Mouse (Mus musculus): Measurements from ENCODE around the gene Dcaf6. TPM values are rescaled to one million over a fixed set of nuclear protein-coding genes. Genes with fewer than 3 reads are reported as not detected.

The Dcaf6 gene
- polyA plus RNA-seq (2015; fragmentation: Nextera tagmentation; extraction: Ambion mirVana), result 11.6 and 13.6 TPM in 2 replicates

DNA sequence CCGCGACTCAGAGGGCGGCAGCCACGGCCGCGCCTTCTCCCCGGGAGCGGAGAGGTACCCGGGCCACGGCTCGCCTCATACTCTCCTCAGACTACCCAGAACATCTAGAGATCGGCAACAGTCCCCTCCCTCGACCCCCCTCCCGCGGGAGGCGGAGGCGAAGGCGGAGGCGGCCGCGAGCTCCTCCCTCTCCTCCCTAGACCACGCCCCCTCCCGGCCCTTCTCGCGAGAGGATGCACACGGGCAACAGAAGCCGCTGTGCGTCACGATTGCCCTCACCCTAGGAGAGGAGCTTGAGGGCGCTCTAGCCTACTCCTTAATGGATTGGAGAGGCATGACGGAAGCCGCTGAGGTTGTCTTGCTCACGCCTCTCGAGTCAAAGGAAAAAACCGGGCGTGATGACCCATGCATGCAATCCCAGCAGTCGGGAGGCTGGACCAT lies at the start of gene Dcaf6, which contains the start of gene Mpc2:
TSS of gene Dcaf6 (minus strand) at position 116 of the 441 bp plus-strand sequence.
TSS of gene Mpc2 (plus strand) at position 278 of the 441 bp plus-strand sequence.
- no peaks in the 10 kb centered on the region for H3K27me3 ChIP-seq
- peaks cover 19% of the 10 kb centered on the region for H3K4me1 ChIP-seq (replicated peaks)
- no peaks in the 10 kb centered on the region for H3K9me3 ChIP-seq
- H3K4me3 ChIP-seq (replicated peaks), result peak within 1 kb of the TSS; percentile 97
- ATAC-seq, result peak; percentile 95
- H3K9ac ChIP-seq (replicated peaks), result peak within 1 kb of the TSS; percentile 86
- peak within 1 kb of the TSS; percentile 78 for H3K4me2 ChIP-seq (replicated peaks)
- no peaks in the 10 kb centered on the region for H3K36me3 ChIP-seq
- peak within 1 kb of the TSS; percentile 95 for H3K27ac ChIP-seq
- WGBS, result 0% methylated on average over 37 of the region's 37 CpGs

DNA sequence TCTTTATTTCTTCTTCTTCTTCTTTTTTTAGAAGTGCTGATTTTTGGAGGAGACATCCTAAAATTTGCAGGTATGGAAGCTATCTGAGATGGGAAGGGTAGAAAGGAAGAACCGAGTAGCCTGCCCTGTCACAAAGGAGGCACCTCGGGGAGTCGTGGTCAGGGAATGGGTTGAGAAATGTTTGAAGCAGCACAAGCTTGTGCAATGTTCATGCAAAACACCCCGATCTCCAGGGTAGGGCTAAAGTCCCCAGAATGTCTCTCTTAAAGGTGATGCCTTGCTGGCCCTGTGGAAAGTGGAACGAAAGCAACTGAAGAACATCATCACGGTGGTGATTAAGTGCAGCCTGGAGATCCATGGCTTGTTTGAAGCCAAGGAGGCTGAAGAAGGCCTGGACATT lies 46.0 kb upstream of the Dcaf6 start:
- 90% methylated on average over 6 of the region's 6 CpGs for WGBS
- Histone ChIP-seq H3K27ac (no peak overlapping the region), H3K9ac (replicated peaks) (no peak overlapping the region), H3K4me3 (replicated peaks) (no peak overlapping the region), H3K9me3 (no peaks in the 10 kb centered on the region), H3K4me1 (replicated peaks) (no peaks in the 10 kb centered on the region), H3K36me3 (no peaks in the 10 kb centered on the region), H3K4me2 (replicated peaks) (no peak overlapping the region), H3K27me3 (no peaks in the 10 kb centered on the region)
- no peak for ATAC-seq

DNA sequence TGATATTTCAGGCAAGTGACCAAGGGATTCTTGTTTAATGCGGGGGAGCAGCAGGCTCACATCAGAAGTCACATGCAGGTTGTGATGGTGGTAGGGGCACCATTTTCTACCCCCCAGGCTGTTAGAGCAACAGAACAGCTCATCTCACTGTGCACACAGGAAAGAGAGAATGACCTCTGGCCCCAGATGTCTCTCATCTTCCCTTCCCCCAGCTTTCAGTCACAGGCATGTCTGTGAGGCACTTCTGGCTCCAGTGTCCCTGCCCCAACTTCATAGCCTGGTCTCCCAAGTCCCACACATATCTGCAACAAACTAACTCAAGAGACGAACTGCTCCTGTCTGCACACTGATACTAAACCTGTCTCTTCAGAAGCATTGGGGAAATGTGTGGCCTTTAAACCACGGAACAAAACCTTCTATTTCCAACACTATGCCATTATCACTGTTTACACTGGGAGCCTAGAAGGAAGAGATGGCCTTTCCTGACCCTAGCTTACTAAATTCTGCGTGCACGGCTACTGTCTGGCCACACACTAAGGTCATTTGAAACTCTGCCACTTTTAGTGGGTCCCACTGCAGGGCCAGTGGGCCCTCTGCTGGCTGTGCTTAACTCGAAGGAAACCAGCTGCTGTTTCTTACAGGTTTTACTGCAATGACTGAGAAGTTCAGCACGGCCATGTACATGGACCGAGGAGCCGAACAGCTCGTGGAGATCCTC lies 43.2 kb upstream of the Dcaf6 start:
- ATAC-seq, result no peak
- H3K4me2 ChIP-seq (replicated peaks), result no peak overlapping the region
- H3K4me3 ChIP-seq (replicated peaks), result no peak overlapping the region
- no peak overlapping the region for H3K9ac ChIP-seq (replicated peaks)
- no peaks in the 10 kb centered on the region for H3K9me3 ChIP-seq
- H3K36me3 ChIP-seq, result no peaks in the 10 kb centered on the region
- WGBS, result 71% methylated on average over 10 of the region's 10 CpGs
- H3K27me3 ChIP-seq, result no peaks in the 10 kb centered on the region
- no peak overlapping the region for H3K27ac ChIP-seq
- H3K4me1 ChIP-seq (replicated peaks), result no peaks in the 10 kb centered on the region

DNA sequence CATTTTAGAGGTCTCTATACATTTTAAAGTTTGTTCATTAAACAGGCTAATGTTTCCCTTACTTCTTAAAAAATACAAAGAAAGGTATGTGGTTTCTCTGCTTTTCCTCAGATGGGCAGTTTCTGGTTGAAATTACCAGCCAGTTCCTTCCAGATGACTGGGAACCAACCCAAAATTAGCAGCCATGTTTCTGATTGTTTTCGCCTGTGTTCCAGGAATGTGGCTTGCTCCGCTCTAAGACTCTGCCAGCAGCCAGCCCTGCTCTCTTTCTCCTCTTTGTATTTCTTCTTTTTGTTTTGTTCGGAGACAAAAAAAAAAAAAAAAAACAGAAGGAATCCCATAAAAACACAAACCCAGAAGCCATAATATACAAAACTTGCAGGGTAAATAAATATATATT lies 38.6 kb upstream of the Dcaf6 start:
- Histone ChIP-seq H3K36me3 (no peaks in the 10 kb centered on the region), H3K27ac (no peak overlapping the region), H3K9ac (replicated peaks) (no peak overlapping the region), H3K9me3 (no peaks in the 10 kb centered on the region), H3K4me2 (replicated peaks) (no peak overlapping the region), H3K4me3 (replicated peaks) (no peak overlapping the region), H3K4me1 (replicated peaks) (no peaks in the 10 kb centered on the region), H3K27me3 (no peaks in the 10 kb centered on the region)
- 54% methylated on average over 3 of the region's 3 CpGs for WGBS
- no peak for ATAC-seq

DNA sequence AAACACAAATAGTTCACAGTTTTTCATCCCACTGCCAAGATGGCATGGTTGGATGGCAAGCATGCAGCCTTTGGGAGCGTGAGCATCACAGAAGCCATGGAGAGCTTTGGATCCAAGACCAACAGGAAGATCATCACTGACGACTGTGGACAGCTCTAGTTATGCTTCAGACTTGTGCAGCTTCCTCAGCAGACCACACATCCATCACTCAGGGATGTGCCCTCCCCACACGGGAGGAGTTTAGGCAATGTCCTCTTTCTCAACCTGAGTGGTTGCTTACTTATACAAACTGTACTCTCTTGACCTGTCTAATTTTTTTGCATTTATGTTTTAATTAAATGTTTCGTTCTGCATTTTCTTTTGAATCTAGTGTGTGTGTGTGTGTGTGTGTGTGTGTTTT lies 28.9 kb upstream of the Dcaf6 start:
- Histone ChIP-seq H3K4me2 (replicated peaks) (no peak overlapping the region), H3K27ac (no peak overlapping the region), H3K4me1 (replicated peaks) (no peaks in the 10 kb centered on the region), H3K4me3 (replicated peaks) (no peak overlapping the region), H3K27me3 (no peaks in the 10 kb centered on the region), H3K9me3 (no peaks in the 10 kb centered on the region), H3K9ac (replicated peaks) (no peak overlapping the region), H3K36me3 (no peaks in the 10 kb centered on the region)
- 85% methylated on average over 4 of the region's 4 CpGs for WGBS
- ATAC-seq, result no peak

DNA sequence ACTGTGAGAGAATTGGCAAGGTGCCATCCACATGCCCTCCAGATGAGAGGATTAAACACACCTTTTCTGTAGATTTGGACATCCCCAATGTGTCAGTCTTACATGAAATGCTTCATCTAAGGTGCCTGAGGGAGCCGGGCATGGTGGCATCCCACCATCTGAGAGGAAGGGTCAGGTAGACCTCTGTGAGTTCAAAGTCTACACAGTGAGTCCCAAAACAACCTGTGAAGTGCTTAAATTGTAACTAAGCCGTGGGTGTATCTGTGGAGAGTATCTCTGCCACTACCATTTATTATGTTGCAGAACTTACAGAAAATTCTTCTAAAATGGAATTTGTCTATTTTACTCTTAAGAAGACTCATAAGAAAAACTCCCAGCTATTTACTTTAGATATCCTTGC lies 25.8 kb upstream of the Dcaf6 start:
- H3K36me3 ChIP-seq, result peaks cover 9% of the 10 kb centered on the region
- no peak overlapping the region for H3K4me3 ChIP-seq (replicated peaks)
- no peak overlapping the region for H3K27ac ChIP-seq
- no peaks in the 10 kb centered on the region for H3K27me3 ChIP-seq
- H3K9me3 ChIP-seq, result no peaks in the 10 kb centered on the region
- 94% methylated on average over 2 of the region's 2 CpGs for WGBS
- H3K4me2 ChIP-seq (replicated peaks), result no peak overlapping the region
- no peak overlapping the region for H3K9ac ChIP-seq (replicated peaks)
- H3K4me1 ChIP-seq (replicated peaks), result no peaks in the 10 kb centered on the region
- no peak for ATAC-seq

DNA sequence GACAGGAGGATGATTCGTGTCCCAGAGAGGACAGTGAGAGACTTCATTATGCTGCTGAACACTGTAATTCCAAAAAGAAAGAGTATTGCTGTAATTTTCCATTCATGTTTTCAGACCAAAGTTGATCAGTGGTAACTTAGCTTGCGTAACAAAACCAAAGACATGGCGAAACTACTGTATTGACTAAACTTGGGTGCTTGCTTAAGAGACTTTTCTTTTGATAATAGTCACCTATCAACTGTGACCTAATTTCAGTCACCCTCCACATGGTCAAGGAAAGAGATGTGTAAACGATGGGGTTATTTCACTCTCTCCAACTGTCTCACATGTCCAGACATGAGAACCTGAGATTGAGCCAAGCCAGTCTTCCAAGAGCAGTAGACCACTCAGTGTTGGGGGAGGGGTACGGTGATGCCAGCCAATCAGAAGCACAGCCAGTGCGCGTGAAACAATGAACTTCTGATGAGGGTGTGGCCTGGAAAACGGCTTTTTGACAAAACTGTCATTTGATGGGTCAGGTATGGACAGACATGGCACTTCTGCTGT lies 24.5 kb upstream of the Dcaf6 start, which contains the start of gene Adcy10:
TSS of gene Adcy10 (plus strand) at position 496 of the 546 bp plus-strand sequence.
- no peak for ATAC-seq
- H3K27ac ChIP-seq, result no peak within 1 kb of the TSS
- H3K36me3 ChIP-seq, result peaks cover 17% of the 10 kb centered on the region
- H3K4me2 ChIP-seq (replicated peaks), result no peak within 1 kb of the TSS
- H3K4me3 ChIP-seq (replicated peaks), result no peak within 1 kb of the TSS
- H3K4me1 ChIP-seq (replicated peaks), result no peaks in the 10 kb centered on the region
- H3K9ac ChIP-seq (replicated peaks), result no peak within 1 kb of the TSS
- no peaks in the 10 kb centered on the region for H3K9me3 ChIP-seq
- no peaks in the 10 kb centered on the region for H3K27me3 ChIP-seq
- 95% methylated on average over 8 of the region's 8 CpGs for WGBS

DNA sequence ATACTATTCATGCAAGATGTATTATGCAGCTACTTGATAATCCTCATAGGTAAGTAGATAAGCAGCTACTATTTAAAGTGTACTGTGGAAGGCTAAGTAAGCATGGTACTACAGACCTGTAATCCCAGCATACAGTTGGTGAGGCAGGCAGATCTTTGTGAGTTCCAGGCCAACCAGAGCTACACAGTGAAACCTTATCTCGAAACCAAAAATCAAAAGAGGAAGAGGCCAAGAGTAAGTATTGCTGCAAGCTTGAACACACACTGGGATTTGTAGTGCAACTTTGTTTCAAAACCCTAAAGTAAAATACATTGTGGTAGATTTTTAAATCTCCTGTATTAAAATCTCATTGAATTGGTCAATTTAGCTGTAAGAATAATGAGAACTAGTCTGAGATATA lies 11.2 kb upstream of the Dcaf6 start:
- Histone ChIP-seq H3K27ac (no peak overlapping the region), H3K9me3 (no peaks in the 10 kb centered on the region), H3K4me3 (replicated peaks) (no peak overlapping the region), H3K36me3 (no peaks in the 10 kb centered on the region), H3K4me2 (replicated peaks) (no peak overlapping the region), H3K9ac (replicated peaks) (no peak overlapping the region), H3K27me3 (no peaks in the 10 kb centered on the region), H3K4me1 (replicated peaks) (no peaks in the 10 kb centered on the region)
- no peak for ATAC-seq
- WGBS, result 94% methylated on average over 1 of the region's 1 CpGs

DNA sequence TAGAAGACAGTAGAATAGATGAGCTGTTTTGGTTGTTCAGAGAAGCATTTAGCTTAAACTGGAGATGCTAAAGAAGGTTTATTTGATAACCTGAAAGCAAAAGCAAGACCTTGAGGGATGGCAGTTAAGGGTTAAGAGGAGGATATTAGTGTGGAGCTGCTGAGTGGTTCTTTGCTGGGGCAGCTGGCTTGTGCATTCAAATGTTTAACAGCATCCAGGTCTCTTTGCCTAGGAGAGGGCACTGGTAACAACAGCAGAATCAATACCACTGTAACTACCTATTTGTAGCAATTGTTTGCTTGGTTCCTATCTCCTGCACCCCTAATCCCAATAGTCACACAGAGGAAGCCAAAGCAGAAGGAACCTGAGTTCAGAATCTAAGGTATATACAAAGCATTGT lies 9.4 kb upstream of the Dcaf6 start:
- no peaks in the 10 kb centered on the region for H3K27me3 ChIP-seq
- no peak overlapping the region for H3K4me2 ChIP-seq (replicated peaks)
- no peak overlapping the region for H3K27ac ChIP-seq
- H3K9me3 ChIP-seq, result no peaks in the 10 kb centered on the region
- H3K4me3 ChIP-seq (replicated peaks), result no peak overlapping the region
- no peak overlapping the region for H3K9ac ChIP-seq (replicated peaks)
- H3K36me3 ChIP-seq, result no peaks in the 10 kb centered on the region
- ATAC-seq, result no peak
- H3K4me1 ChIP-seq (replicated peaks), result no peaks in the 10 kb centered on the region

DNA sequence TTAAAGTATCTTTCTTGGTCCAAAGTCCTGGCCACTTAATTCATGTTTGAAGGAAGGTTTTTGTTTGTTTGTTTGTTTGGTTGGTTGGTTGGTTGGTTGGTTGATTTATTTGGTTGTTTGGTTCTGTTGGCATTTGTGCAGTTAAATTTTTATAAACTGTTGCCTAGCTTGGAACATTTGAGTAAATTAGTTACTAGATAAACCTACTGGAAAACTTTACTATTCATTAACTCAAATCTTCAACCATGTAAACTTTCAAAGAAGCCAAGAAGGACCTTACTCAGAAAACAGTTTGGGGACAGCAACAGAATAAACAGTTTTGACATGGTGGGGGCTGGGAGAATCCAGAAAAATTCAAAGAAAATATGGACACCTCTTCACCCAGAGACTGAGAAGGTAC lies 8.7 kb upstream of the Dcaf6 start:
- Histone ChIP-seq H3K27me3 (no peaks in the 10 kb centered on the region), H3K9ac (replicated peaks) (no peak overlapping the region), H3K36me3 (no peaks in the 10 kb centered on the region), H3K4me1 (replicated peaks) (no peaks in the 10 kb centered on the region), H3K4me2 (replicated peaks) (no peak overlapping the region), H3K27ac (no peak overlapping the region), H3K9me3 (no peaks in the 10 kb centered on the region), H3K4me3 (replicated peaks) (no peak overlapping the region)
- no peak for ATAC-seq

DNA sequence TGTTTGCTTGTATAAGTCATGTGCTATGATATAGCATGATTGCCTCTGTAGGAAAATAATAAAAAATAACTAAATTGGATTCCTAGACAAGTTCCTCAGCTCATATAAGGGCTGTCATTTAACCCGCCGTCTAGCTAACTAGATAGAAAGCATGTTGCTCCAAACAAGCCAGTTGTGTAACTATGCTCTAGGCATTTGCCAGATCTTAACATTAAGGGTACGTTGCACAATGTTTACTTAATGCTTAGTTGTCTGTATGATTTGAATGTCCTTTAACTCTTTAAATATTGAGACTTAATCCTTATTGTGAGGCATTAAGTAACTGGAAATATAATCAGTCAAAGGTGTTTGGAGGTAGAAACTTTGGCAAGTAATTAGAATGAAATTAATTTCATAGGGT lies 4.3 kb upstream of the Dcaf6 start:
- no peak for ATAC-seq
- Histone ChIP-seq H3K4me2 (replicated peaks) (no peak overlapping the region), H3K4me1 (replicated peaks) (peaks cover 12% of the 10 kb centered on the region), H3K9me3 (no peaks in the 10 kb centered on the region), H3K9ac (replicated peaks) (no peak overlapping the region), H3K36me3 (no peaks in the 10 kb centered on the region), H3K27ac (no peak overlapping the region), H3K4me3 (replicated peaks) (no peak overlapping the region), H3K27me3 (no peaks in the 10 kb centered on the region)
- WGBS, result 90% methylated on average over 3 of the region's 3 CpGs

DNA sequence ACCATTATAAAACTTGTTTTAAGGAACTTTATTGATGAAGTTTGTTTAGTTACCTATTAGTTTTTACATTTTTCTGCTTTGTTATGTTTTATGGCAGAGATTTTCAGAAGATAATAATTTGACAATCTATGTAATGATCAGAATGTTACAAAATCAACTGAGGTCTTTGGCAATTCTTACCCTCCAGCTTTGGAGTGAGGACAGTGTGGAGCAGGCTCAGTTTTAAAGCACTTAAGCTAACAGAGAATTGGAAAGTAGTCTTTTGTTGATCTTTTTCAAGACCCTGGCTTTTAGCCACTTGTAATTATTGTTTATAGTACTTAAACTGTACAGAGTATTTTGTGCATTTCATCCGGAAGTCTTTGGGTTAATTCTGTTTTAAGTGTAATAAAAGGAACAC lies 2.6 kb upstream of the Dcaf6 start:
- no peak overlapping the region for H3K4me2 ChIP-seq (replicated peaks)
- H3K9ac ChIP-seq (replicated peaks), result no peak overlapping the region
- ATAC-seq, result no peak
- no peaks in the 10 kb centered on the region for H3K36me3 ChIP-seq
- H3K27ac ChIP-seq, result no peak overlapping the region
- no peaks in the 10 kb centered on the region for H3K27me3 ChIP-seq
- H3K4me1 ChIP-seq (replicated peaks), result peaks cover 19% of the 10 kb centered on the region
- 87% methylated on average over 1 of the region's 1 CpGs for WGBS
- no peak overlapping the region for H3K4me3 ChIP-seq (replicated peaks)
- H3K9me3 ChIP-seq, result no peaks in the 10 kb centered on the region

DNA sequence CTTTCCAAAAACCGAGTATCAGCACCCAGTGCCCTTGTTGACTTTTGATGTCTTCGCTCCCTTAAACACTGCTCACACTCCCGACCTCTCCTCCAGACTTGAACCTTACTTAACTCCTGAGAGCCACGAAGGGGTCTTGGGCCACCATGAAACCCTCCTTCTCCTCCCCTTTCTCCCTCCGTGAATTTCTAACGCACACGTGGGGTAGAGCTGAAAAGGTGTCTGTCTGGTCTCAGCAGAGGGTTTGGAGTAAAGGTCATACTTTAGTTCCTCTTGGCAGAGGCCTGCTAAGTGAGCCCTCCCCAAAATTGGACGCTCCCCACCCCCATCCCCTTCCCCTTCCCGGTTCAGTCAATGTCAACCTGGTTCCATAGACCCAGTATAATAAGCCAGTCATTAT lies 1.4 kb upstream of the Dcaf6 start:
- 3% methylated on average over 9 of the region's 9 CpGs for WGBS
- no peaks in the 10 kb centered on the region for H3K27me3 ChIP-seq
- peaks cover 19% of the 10 kb centered on the region for H3K4me1 ChIP-seq (replicated peaks)
- H3K9ac ChIP-seq (replicated peaks), result peak overlapping the region; percentile 70
- no peaks in the 10 kb centered on the region for H3K36me3 ChIP-seq
- H3K9me3 ChIP-seq, result no peaks in the 10 kb centered on the region
- H3K27ac ChIP-seq, result peak overlapping the region; percentile 78; the same call in 1 of the 2 replicates
- H3K4me2 ChIP-seq (replicated peaks), result peak overlapping the region; percentile 62
- ATAC-seq, result no peak
- peak overlapping the region; percentile 97 for H3K4me3 ChIP-seq (replicated peaks)

Measured in midbrain, embryonic 13.5 days (tissue).